Comparison of ENCODE assay signal across 12 mouse cellular contexts in genomic region chr4:107013119-107013816, GRCm38 (mm10). TPM values are rescaled to one million over a fixed set of nuclear protein-coding genes. Genes with fewer than 3 reads are reported as not detected.
DNase-seq lines count a peak whose midpoint lies in the region; ATAC-seq and TF ChIP-seq lines count a peak whose summit lies in the region.
"Had no signal": no experiment of that assay in that cellular context is flagged by ENCODE, and none has a peak within 500 bp of the region (broad histone marks: within the 10 kb centered on the region; RNA-seq: fewer than 3 reads in every experiment).

No protein-coding gene starts in this region.

- no peak overlapping the region for H3K4me3 ChIP-seq in gastrocnemius, adult 2 months
- H3K4me3 ChIP-seq in stomach, embryonic 16.5 days (replicated peaks; ENCODE audit: low read length), result no peak overlapping the region
- no peak overlapping the region for H3K4me3 ChIP-seq in stomach, postnatal 0 days (ENCODE audit: low read depth, low read length)
- H3K4me3 ChIP-seq: hindbrain, embryonic 10.5 days; midbrain, embryonic 15.5 days had no signal

- TF ChIP-seq CTCF in gastrocnemius, adult 2 months (IDR thresholded peaks at IDR 0.05), result no peak
- TF ChIP-seq CTCF in stomach, postnatal 0 days (IDR thresholded peaks at IDR 0.05; ENCODE audit: low read depth), result no peak

- H3K4me2 ChIP-seq in stomach, embryonic 16.5 days (ENCODE audit: low read depth, low read length), result no peak overlapping the region
- no peak overlapping the region for H3K4me2 ChIP-seq in stomach, postnatal 0 days (replicated peaks; ENCODE audit: low read depth)
- H3K4me2 ChIP-seq: lung, embryonic 14.5 days; midbrain, embryonic 15.5 days had no signal

- 83% methylated on average over 6 of the region's 6 CpGs for WGBS in stomach, embryonic 16.5 days
- 83% methylated on average over 6 of the region's 6 CpGs for WGBS in stomach, postnatal 0 days

- no peaks in the 10 kb centered on the region for H3K9me3 ChIP-seq in stomach, embryonic 16.5 days (replicated peaks; ENCODE audit: control insufficient read depth, low read length)
- H3K9me3 ChIP-seq in stomach, postnatal 0 days (ENCODE audit: control insufficient read depth, low read length), result no peaks in the 10 kb centered on the region
- H3K9me3 ChIP-seq: hindbrain, embryonic 10.5 days; midbrain, embryonic 15.5 days had no signal

- H3K4me1 ChIP-seq in stomach, embryonic 16.5 days (ENCODE audit: control insufficient read depth, insufficient read depth, low read length), result peaks cover 14% of the 10 kb centered on the region
- H3K4me1 ChIP-seq in stomach, postnatal 0 days (replicated peaks; ENCODE audit: control insufficient read depth, insufficient read depth), result no peaks in the 10 kb centered on the region; the same call in 1 of the 2 replicates

- peak overlapping the region; percentile 90 for H3K27ac ChIP-seq in gastrocnemius, adult 2 months
- no peak overlapping the region for H3K27ac ChIP-seq in stomach, embryonic 16.5 days (ENCODE audit: low read length)
- no peak overlapping the region for H3K27ac ChIP-seq in stomach, postnatal 0 days (replicated peaks)
- H3K27ac ChIP-seq: hindbrain, embryonic 10.5 days; midbrain, embryonic 15.5 days had no signal

- intact Hi-C loops in gastrocnemius, adult 2 months (cut with DNase I), result no loop called here
- intact Hi-C loops in heart, postnatal 36 days (cut with DNase I), result no loop called here
- intact Hi-C loops in left cerebral cortex, postnatal 14 days (cut with DNase I), result no loop called here
- intact Hi-C loops in left cerebral cortex, postnatal 4 days (cut with DNase I), result no loop called here

- peak; percentile 70 for DNase-seq in gastrocnemius, adult 2 months
- DNase-seq in gastrocnemius, postnatal 4 days (ENCODE audit: low spot score in 2 of 2), result no peak
- no peak for DNase-seq in stomach, postnatal 0 days (ENCODE audit: low spot score)
- DNase-seq in heart, postnatal 36 days, result peak; percentile 53 to 66
- DNase-seq in urinary bladder, postnatal 10 days (ENCODE audit: low spot score), result no peak
- DNase-seq in left cerebral cortex, postnatal 14 days (ENCODE audit: low spot score in 2 of 2), result no peak
- no peak for DNase-seq in left cerebral cortex, postnatal 4 days
- DNase-seq: lung, embryonic 14.5 days had no signal

- no peak for TF ChIP-seq EP300 in stomach, postnatal 0 days (optimal IDR thresholded peaks at IDR 0.05)

- no peaks in the 10 kb centered on the region for H3K27me3 ChIP-seq in stomach, embryonic 16.5 days (ENCODE audit: control insufficient read depth, insufficient read depth, low read length)
- H3K27me3 ChIP-seq in stomach, postnatal 0 days (ENCODE audit: control insufficient read depth, insufficient read depth, low read length), result no peaks in the 10 kb centered on the region
- H3K27me3 ChIP-seq: midbrain, embryonic 15.5 days had no signal

- ATAC-seq in stomach, embryonic 16.5 days (ENCODE audit: insufficient read depth, low FRiP score), result no peak
- no peak for ATAC-seq in stomach, postnatal 0 days (ENCODE audit: low FRiP score, low TSS enrichment)
- ATAC-seq: CD4-positive, CD25-positive, alpha-beta regulatory T cell, adult 4 months; midbrain, embryonic 15.5 days had no signal

- 0 out of 2 replicates have a peak overlapping the region, but pooled peaks have one; percentile 2 for H3K9ac ChIP-seq in stomach, embryonic 16.5 days (ENCODE audit: low read length)
- no peak overlapping the region for H3K9ac ChIP-seq in stomach, postnatal 0 days (ENCODE audit: low read length)
- H3K9ac ChIP-seq: lung, embryonic 14.5 days; midbrain, embryonic 15.5 days had no signal

- H3K36me3 ChIP-seq in stomach, embryonic 16.5 days (ENCODE audit: control insufficient read depth, insufficient read depth, low read length), result no peaks in the 10 kb centered on the region
- no peaks in the 10 kb centered on the region for H3K36me3 ChIP-seq in stomach, postnatal 0 days (ENCODE audit: control insufficient read depth, insufficient read depth, low read length)
- H3K36me3 ChIP-seq: midbrain, embryonic 15.5 days had no signal

RNA-seq across cellular contexts. Expression of gene Mrpl37, which starts 53.4 kb away (rescaled TPM):
- 10 to 100 TPM; 80.8 to 97.5 TPM for total RNA-seq in gastrocnemius, adult 2 months (2021)
- 10 to 100 TPM; 69.2 to 76.8 TPM for total RNA-seq in gastrocnemius, postnatal 4 days (2021)
- 88.2 and 91.8 TPM in 2 replicates for polyA plus RNA-seq in stomach, embryonic 16.5 days (2015; fragmentation: Nextera tagmentation; extraction: Ambion mirVana)
- polyA plus RNA-seq in stomach, postnatal 0 days (2015; fragmentation: Nextera tagmentation; extraction: Ambion mirVana), result 52.6 and 54.6 TPM in 2 replicates
- total RNA-seq in heart, postnatal 36 days (2021), result 100 to 1,000 TPM; 102 to 110 TPM
- 10 to 100 TPM; 64.9 to 67.0 TPM for total RNA-seq in left cerebral cortex, postnatal 14 days (2021)
- 10 to 100 TPM; 65.6 to 71.2 TPM for total RNA-seq in left cerebral cortex, postnatal 4 days (2021)

RNA-seq across cellular contexts. Expression of gene Cyb5rl, which starts 53.5 kb away (rescaled TPM):
- 10 to 100 TPM; 16.3 to 20.1 TPM for total RNA-seq in gastrocnemius, adult 2 months (2021)
- total RNA-seq in gastrocnemius, postnatal 4 days (2021), result 10 to 100 TPM; 16.2 to 21.5 TPM
- 7.5 and 9.3 TPM in 2 replicates for polyA plus RNA-seq in stomach, embryonic 16.5 days (2015; fragmentation: Nextera tagmentation; extraction: Ambion mirVana)
- polyA plus RNA-seq in stomach, postnatal 0 days (2015; fragmentation: Nextera tagmentation; extraction: Ambion mirVana), result 5.6 and 6.2 TPM in 2 replicates
- 10 to 100 TPM; 19.3 to 21.4 TPM for total RNA-seq in heart, postnatal 36 days (2021)
- 1 to 10 TPM; 4.6 to 7.7 TPM for total RNA-seq in left cerebral cortex, postnatal 14 days (2021)
- 1 to 10 TPM; 5.6 to 6.9 TPM for total RNA-seq in left cerebral cortex, postnatal 4 days (2021)

Comparison
In these comparisons a context has a peak if more than half of its experiments do, and no peak if none do; other contexts are left out.
1. DNase-seq: peak in gastrocnemius, adult 2 months (single experiment) and heart, postnatal 36 days (2 of 2); none in gastrocnemius, postnatal 4 days (0 of 2), stomach, postnatal 0 days (single experiment), urinary bladder, postnatal 10 days (single experiment), left cerebral cortex, postnatal 14 days (0 of 2) and left cerebral cortex, postnatal 4 days (single experiment).